Mouse (Mus musculus): ENCODE data around the gene Ace3. TPM values are rescaled to one million over a fixed set of nuclear protein-coding genes. Genes with fewer than 3 reads are reported as not detected.

Gene Ace3
- polyA plus RNA-seq, 2 experiments: not detected

DNA sequence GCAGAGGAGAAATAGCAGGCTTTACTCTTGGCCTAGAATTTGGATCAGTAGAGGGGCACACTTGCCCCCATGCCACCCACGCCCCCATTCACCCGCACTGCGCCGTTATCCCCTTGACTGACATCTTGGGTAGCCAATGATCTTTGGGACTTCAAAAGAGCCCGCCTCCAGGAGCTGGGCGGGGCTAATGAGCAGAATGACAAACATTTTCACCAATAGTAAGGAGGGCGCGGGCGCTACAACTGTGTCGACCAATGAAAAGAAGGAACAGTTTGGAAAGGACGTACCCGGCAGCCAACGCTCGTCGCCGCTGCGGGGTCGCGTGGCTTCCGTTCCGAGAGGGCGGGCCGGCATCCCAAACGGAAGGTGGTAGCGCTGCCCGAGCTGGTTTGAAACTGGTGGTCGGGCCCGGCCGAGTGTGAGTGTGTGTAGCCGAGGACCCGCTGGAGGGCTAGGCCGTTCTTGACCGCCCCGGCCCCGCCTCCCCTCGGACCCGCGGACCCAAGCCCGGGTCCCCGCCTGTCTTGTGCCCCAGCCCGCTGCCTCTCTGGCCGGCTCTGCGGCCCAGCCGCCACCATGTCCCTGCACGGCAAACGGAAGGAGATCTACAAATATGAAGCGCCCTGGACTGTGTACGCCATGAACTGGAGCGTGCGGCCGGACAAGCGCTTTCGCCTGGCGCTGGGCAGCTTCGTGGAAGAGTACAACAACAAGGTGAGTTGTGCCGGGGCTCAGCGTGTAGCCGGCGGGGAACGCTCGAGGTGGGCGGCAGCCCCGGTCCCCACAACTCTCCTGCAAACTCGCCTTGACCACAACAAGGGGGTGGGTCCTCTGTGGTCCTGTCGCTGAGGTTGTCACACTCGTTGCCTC is 42.3 kb downstream of the Ace3 start, which contains the start of gene Dcaf7:
TSS of gene Dcaf7 (plus strand) at position 325 of the 870 bp plus-strand sequence.
- Histone ChIP-seq H3K4me3 (replicated peaks; ENCODE audit: low read length) (peak within 1 kb of the TSS; percentile 99), H3K27me3 (ENCODE audit: control insufficient read depth, insufficient read depth, low read length) (no peaks in the 10 kb centered on the region), H3K4me2 (replicated peaks; ENCODE audit: low read depth, low read length, severe bottlenecking) (peak within 1 kb of the TSS; percentile 75), H3K4me1 (ENCODE audit: control insufficient read depth, insufficient read depth, low read length) (peaks cover 13% of the 10 kb centered on the region), H3K9ac (ENCODE audit: low read depth, low read length, severe bottlenecking) (peak within 1 kb of the TSS; percentile 84), H3K27ac (replicated peaks; ENCODE audit: low read depth, low read length) (peak within 1 kb of the TSS; percentile 86), H3K9me3 (ENCODE audit: control insufficient read depth, low read length) (no peaks in the 10 kb centered on the region), H3K36me3 (ENCODE audit: control insufficient read depth, insufficient read depth, low read length) (no peaks in the 10 kb centered on the region)
- peak; percentile 98 for DNase-seq (ENCODE audit: low spot score)
- peak; percentile 99 for ATAC-seq (ENCODE audit: low FRiP score, low read depth)
- 0 out of 2 replicates have a peak, but pooled peaks have one; percentile 17 for TF ChIP-seq POLR2A (IDR thresholded peaks at IDR 0.05; ENCODE audit: borderline replicate concordance, extremely low read depth, insufficient read depth, insufficient read length)
- WGBS: under 1% methylated on average over 54 of the region's 66 CpGs

DNA sequence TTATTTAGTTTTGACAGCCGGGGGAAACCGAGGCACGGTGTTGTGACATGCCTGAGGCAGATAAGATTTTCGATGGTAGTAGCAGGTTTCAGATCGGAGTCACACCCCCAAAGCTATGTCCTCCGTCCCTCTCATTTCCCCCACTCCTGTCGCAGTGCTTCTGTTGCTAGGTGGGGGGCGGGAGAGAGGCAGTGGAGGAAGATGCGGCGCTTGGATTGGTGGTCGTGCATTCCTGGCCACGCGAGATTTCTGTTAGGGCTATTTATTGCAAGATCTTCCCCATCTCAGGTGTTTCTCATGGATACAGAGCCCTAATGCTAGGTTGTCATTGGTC is 42.9 kb downstream of the Ace3 start:
- H3K27ac ChIP-seq (replicated peaks; ENCODE audit: low read depth, low read length): peak overlapping the region; percentile 86
- under 1% methylated on average over 13 of the region's 13 CpGs for WGBS
- H3K4me3 ChIP-seq (replicated peaks; ENCODE audit: low read length): peak overlapping the region; percentile 99
- peaks cover 13% of the 10 kb centered on the region for H3K4me1 ChIP-seq (ENCODE audit: control insufficient read depth, insufficient read depth, low read length)
- no peaks in the 10 kb centered on the region for H3K36me3 ChIP-seq (ENCODE audit: control insufficient read depth, insufficient read depth, low read length)
- TF ChIP-seq POLR2A (IDR thresholded peaks at IDR 0.05; ENCODE audit: borderline replicate concordance, extremely low read depth, insufficient read depth, insufficient read length): no peak
- ATAC-seq (ENCODE audit: low FRiP score, low read depth) (no peak), DNase-seq (ENCODE audit: low spot score) (peak; percentile 33)
- peak overlapping the region; percentile 84 for H3K9ac ChIP-seq (ENCODE audit: low read depth, low read length, severe bottlenecking)
- H3K27me3 ChIP-seq (ENCODE audit: control insufficient read depth, insufficient read depth, low read length): no peaks in the 10 kb centered on the region
- peak overlapping the region; percentile 55 for H3K4me2 ChIP-seq (replicated peaks; ENCODE audit: low read depth, low read length, severe bottlenecking)
- H3K9me3 ChIP-seq (ENCODE audit: control insufficient read depth, low read length): no peaks in the 10 kb centered on the region

DNA sequence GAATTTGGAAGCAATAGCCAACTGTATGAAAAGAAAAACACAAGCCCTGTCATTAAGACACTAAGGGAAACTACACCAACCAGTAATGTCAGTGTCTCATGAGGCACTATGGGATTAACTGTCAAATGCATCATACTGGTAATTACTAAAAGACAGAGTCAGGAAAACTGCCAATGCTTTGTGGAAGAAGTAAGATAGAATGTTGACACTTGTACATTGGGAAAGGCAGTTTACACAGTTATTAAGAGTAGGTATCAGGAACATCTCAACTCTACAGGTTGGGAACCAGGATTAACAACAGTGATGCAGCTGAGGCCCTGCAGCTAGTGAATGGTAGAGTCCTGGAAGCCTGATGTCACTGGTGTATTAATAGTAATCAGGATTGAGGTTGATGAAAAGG is 49.9 kb downstream of the Ace3 start:
- Histone ChIP-seq H3K27ac (replicated peaks; ENCODE audit: low read depth, low read length) (no peak overlapping the region), H3K4me1 (ENCODE audit: control insufficient read depth, insufficient read depth, low read length) (no peaks in the 10 kb centered on the region), H3K9me3 (ENCODE audit: control insufficient read depth, low read length) (no peaks in the 10 kb centered on the region), H3K9ac (ENCODE audit: low read depth, low read length, severe bottlenecking) (no peak overlapping the region), H3K27me3 (ENCODE audit: control insufficient read depth, insufficient read depth, low read length) (no peaks in the 10 kb centered on the region), H3K4me3 (replicated peaks; ENCODE audit: low read length) (no peak overlapping the region), H3K36me3 (ENCODE audit: control insufficient read depth, insufficient read depth, low read length) (peaks cover 31% of the 10 kb centered on the region), H3K4me2 (replicated peaks; ENCODE audit: low read depth, low read length, severe bottlenecking) (no peak overlapping the region)
- DNase-seq (ENCODE audit: low spot score) (no peak), ATAC-seq (ENCODE audit: low FRiP score, low read depth) (no peak)
- no peak for TF ChIP-seq POLR2A (IDR thresholded peaks at IDR 0.05; ENCODE audit: borderline replicate concordance, extremely low read depth, insufficient read depth, insufficient read length)

DNA sequence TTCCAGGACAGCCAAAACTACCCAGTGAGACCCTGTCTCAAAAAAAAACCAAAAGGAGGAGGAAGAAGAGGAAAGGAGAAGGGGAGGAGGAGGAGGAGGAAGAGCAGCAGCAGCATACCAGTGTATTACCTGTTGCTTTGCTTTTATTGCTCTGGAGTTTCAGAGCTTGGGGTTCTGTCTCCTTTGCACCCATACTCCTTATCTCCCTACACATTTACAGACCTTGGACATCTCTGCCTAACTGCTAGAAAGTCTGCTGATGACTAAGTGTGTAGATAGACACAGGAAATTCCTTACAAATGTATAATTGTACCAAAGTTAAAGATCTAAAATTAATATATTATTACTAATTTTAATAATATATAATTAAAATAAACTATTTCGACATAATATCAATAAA is 50.8 kb downstream of the Ace3 start:
- H3K9ac ChIP-seq (ENCODE audit: low read depth, low read length, severe bottlenecking): no peak overlapping the region
- ATAC-seq (ENCODE audit: low FRiP score, low read depth): no peak
- H3K4me2 ChIP-seq (replicated peaks; ENCODE audit: low read depth, low read length, severe bottlenecking): no peak overlapping the region
- no peaks in the 10 kb centered on the region for H3K4me1 ChIP-seq (ENCODE audit: control insufficient read depth, insufficient read depth, low read length)
- DNase-seq (ENCODE audit: low spot score): no peak
- TF ChIP-seq POLR2A (IDR thresholded peaks at IDR 0.05; ENCODE audit: borderline replicate concordance, extremely low read depth, insufficient read depth, insufficient read length): no peak
- no peaks in the 10 kb centered on the region for H3K27me3 ChIP-seq (ENCODE audit: control insufficient read depth, insufficient read depth, low read length)
- H3K36me3 ChIP-seq (ENCODE audit: control insufficient read depth, insufficient read depth, low read length): peaks cover 36% of the 10 kb centered on the region
- no peaks in the 10 kb centered on the region for H3K9me3 ChIP-seq (ENCODE audit: control insufficient read depth, low read length)
- H3K27ac ChIP-seq (replicated peaks; ENCODE audit: low read depth, low read length): no peak overlapping the region
- WGBS: 96% methylated on average over 1 of the region's 1 CpGs
- no peak overlapping the region for H3K4me3 ChIP-seq (replicated peaks; ENCODE audit: low read length)

DNA sequence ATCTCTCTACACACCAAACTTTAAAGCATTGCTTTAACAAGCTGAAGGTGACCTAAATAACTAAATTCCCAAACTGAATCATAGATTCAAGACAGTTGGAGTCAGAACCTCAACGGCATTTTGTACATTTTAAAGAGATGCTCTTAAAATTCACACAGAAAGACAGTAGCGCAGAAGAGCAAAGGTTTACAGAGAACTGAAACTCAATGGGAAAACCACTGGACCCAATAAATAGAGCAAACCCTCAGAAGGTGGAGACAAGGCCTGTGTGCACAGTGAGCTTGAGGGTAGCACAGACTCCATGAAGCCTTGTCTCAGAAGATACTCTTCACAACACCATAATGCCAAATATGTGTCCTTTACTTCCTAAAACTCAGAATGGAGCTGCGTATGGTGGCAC is 51.3 kb downstream of the Ace3 start:
- H3K27ac ChIP-seq (replicated peaks; ENCODE audit: low read depth, low read length): no peak overlapping the region
- H3K27me3 ChIP-seq (ENCODE audit: control insufficient read depth, insufficient read depth, low read length): no peaks in the 10 kb centered on the region
- no peak overlapping the region for H3K9ac ChIP-seq (ENCODE audit: low read depth, low read length, severe bottlenecking)
- peaks cover 39% of the 10 kb centered on the region for H3K36me3 ChIP-seq (ENCODE audit: control insufficient read depth, insufficient read depth, low read length)
- H3K4me1 ChIP-seq (ENCODE audit: control insufficient read depth, insufficient read depth, low read length): no peaks in the 10 kb centered on the region
- no peak overlapping the region for H3K4me3 ChIP-seq (replicated peaks; ENCODE audit: low read length)
- ATAC-seq (ENCODE audit: low FRiP score, low read depth) (no peak), DNase-seq (ENCODE audit: low spot score) (no peak)
- 97% methylated on average over 3 of the region's 3 CpGs for WGBS
- TF ChIP-seq POLR2A (IDR thresholded peaks at IDR 0.05; ENCODE audit: borderline replicate concordance, extremely low read depth, insufficient read depth, insufficient read length): no peak
- H3K9me3 ChIP-seq (ENCODE audit: control insufficient read depth, low read length): no peaks in the 10 kb centered on the region
- H3K4me2 ChIP-seq (replicated peaks; ENCODE audit: low read depth, low read length, severe bottlenecking): no peak overlapping the region
